Mouse (Mus musculus): ENCODE data around the gene Adap2. TPM values are rescaled to one million over a fixed set of nuclear protein-coding genes. Genes with fewer than 3 reads are reported as not detected.

Adap2 gene
- polyA plus RNA-seq, 1 experiment = 0.05 TPM

GRCm38 (mm10) chr11:80135954-80136683 is 17.8 kb upstream of the Adap2 start:
- H3K79me2 ChIP-seq (ENCODE audit: control insufficient read depth, insufficient read depth) = no peaks in the 10 kb centered on the region
- H3K36me3 ChIP-seq (ENCODE audit: control insufficient read depth, insufficient read depth) = peaks cover 9% of the 10 kb centered on the region
- H3ac ChIP-seq (ENCODE audit: control insufficient read depth, insufficient read length) = no peak overlapping the region
- no peaks in the 10 kb centered on the region for H3K27me3 ChIP-seq (ENCODE audit: control insufficient read depth, insufficient read depth, insufficient read length)
- H3K4me2 ChIP-seq (ENCODE audit: low read depth) = no peak overlapping the region
- no peak for TF ChIP-seq CEBPB (IDR thresholded peaks at IDR 0.05; ENCODE audit: insufficient read depth, poor library complexity, severe bottlenecking)
- no peak for TF ChIP-seq POLR2AphosphoS2 (IDR thresholded peaks at IDR 0.05; ENCODE audit: insufficient read length, low read depth)
- no peak for TF ChIP-seq USF1 (IDR thresholded peaks at IDR 0.05; ENCODE audit: low read depth)
- no peak for TF ChIP-seq MYOD1 (IDR thresholded peaks at IDR 0.05; ENCODE audit: control insufficient read depth in 1 of 3, insufficient read length in 2 of 3, low read depth in 2 of 3)
- TF ChIP-seq TCF12 (IDR thresholded peaks at IDR 0.05; ENCODE audit: insufficient read depth, poor library complexity, severe bottlenecking) = no peak
- no peak for TF ChIP-seq SRF (IDR thresholded peaks at IDR 0.05; ENCODE audit: control insufficient read depth, insufficient read length, low read depth)
- TF ChIP-seq MYOG (IDR thresholded peaks at IDR 0.05; ENCODE audit: control insufficient read depth in 1 of 3, insufficient read depth in 1 of 3, insufficient read length in 2 of 3, low read depth in 2 of 3) = no peak
- no peak for TF ChIP-seq POLR2A (IDR thresholded peaks at IDR 0.05; ENCODE audit: insufficient read length, low read depth)
- TF ChIP-seq TCF3 (IDR thresholded peaks at IDR 0.05; ENCODE audit: insufficient read length, low read depth) = no peak
- H3K4me3 ChIP-seq = no peak overlapping the region

GRCm38 (mm10) chr11:80136786-80137185 is 17.1 kb upstream of the Adap2 start:
- Histone ChIP-seq H3K4me3 (no peak overlapping the region), H3K27me3 (ENCODE audit: control insufficient read depth, insufficient read depth, insufficient read length) (no peaks in the 10 kb centered on the region), H3K79me2 (ENCODE audit: control insufficient read depth, insufficient read depth) (peaks cover 6% of the 10 kb centered on the region), H3K4me2 (ENCODE audit: low read depth) (no peak overlapping the region), H3K36me3 (ENCODE audit: control insufficient read depth, insufficient read depth) (peaks cover 9% of the 10 kb centered on the region), H3ac (ENCODE audit: control insufficient read depth, insufficient read length) (no peak overlapping the region)
- TF ChIP-seq TCF12 (IDR thresholded peaks at IDR 0.05; ENCODE audit: insufficient read depth, poor library complexity, severe bottlenecking) (no peak), E2F4 (IDR thresholded peaks at IDR 0.05; ENCODE audit: insufficient read depth) (no peak), MAX (IDR thresholded peaks at IDR 0.05; ENCODE audit: low read depth) (no peak), MYOG (IDR thresholded peaks at IDR 0.05; ENCODE audit: control insufficient read depth in 1 of 3, insufficient read depth in 1 of 3, insufficient read length in 2 of 3, low read depth in 2 of 3) (no peak), POLR2A (IDR thresholded peaks at IDR 0.05; ENCODE audit: insufficient read length, low read depth) (no peak), REST (IDR thresholded peaks at IDR 0.05; ENCODE audit: insufficient read depth, insufficient read length) (no peak), SRF (IDR thresholded peaks at IDR 0.05; ENCODE audit: control insufficient read depth, insufficient read length, low read depth) (no peak), MYOD1 (IDR thresholded peaks at IDR 0.05; ENCODE audit: control insufficient read depth in 1 of 3, insufficient read length in 2 of 3, low read depth in 2 of 3) (no peak), CEBPB (IDR thresholded peaks at IDR 0.05; ENCODE audit: insufficient read depth, poor library complexity, severe bottlenecking) (no peak), POLR2AphosphoS2 (IDR thresholded peaks at IDR 0.05; ENCODE audit: insufficient read length, low read depth) (no peak), TCF3 (IDR thresholded peaks at IDR 0.05; ENCODE audit: insufficient read length, low read depth) (no peak), USF1 (IDR thresholded peaks at IDR 0.05; ENCODE audit: low read depth) (no peak)

GRCm38 (mm10) chr11:80137773-80138172 is 16.1 kb upstream of the Adap2 start:
- Histone ChIP-seq H3K27me3 (ENCODE audit: control insufficient read depth, insufficient read depth, insufficient read length) (no peaks in the 10 kb centered on the region), H3K36me3 (ENCODE audit: control insufficient read depth, insufficient read depth) (peaks cover 9% of the 10 kb centered on the region), H3K79me2 (ENCODE audit: control insufficient read depth, insufficient read depth) (peaks cover 7% of the 10 kb centered on the region), H3ac (ENCODE audit: control insufficient read depth, insufficient read length) (no peak overlapping the region), H3K4me3 (no peak overlapping the region), H3K4me2 (ENCODE audit: low read depth) (no peak overlapping the region)
- TF ChIP-seq MYOG (IDR thresholded peaks at IDR 0.05; ENCODE audit: control insufficient read depth in 1 of 3, insufficient read depth in 1 of 3, insufficient read length in 2 of 3, low read depth in 2 of 3) = no peak
- no peak for TF ChIP-seq E2F4 (IDR thresholded peaks at IDR 0.05; ENCODE audit: insufficient read depth)
- TF ChIP-seq POLR2AphosphoS2 (IDR thresholded peaks at IDR 0.05; ENCODE audit: insufficient read length, low read depth) = no peak
- TF ChIP-seq TCF3 (IDR thresholded peaks at IDR 0.05; ENCODE audit: insufficient read length, low read depth) = no peak
- no peak for TF ChIP-seq REST (IDR thresholded peaks at IDR 0.05; ENCODE audit: insufficient read depth, insufficient read length)
- no peak for TF ChIP-seq MAX (IDR thresholded peaks at IDR 0.05; ENCODE audit: low read depth)
- TF ChIP-seq USF1 (IDR thresholded peaks at IDR 0.05; ENCODE audit: low read depth) = no peak
- TF ChIP-seq TCF12 (IDR thresholded peaks at IDR 0.05; ENCODE audit: insufficient read depth, poor library complexity, severe bottlenecking) = no peak
- TF ChIP-seq CEBPB (IDR thresholded peaks at IDR 0.05; ENCODE audit: insufficient read depth, poor library complexity, severe bottlenecking) = no peak
- no peak for TF ChIP-seq POLR2A (IDR thresholded peaks at IDR 0.05; ENCODE audit: insufficient read length, low read depth)
- no peak for TF ChIP-seq MYOD1 (IDR thresholded peaks at IDR 0.05; ENCODE audit: control insufficient read depth in 1 of 3, insufficient read length in 2 of 3, low read depth in 2 of 3)
- no peak for TF ChIP-seq SRF (IDR thresholded peaks at IDR 0.05; ENCODE audit: control insufficient read depth, insufficient read length, low read depth)

- Histone ChIP-seq H3K27me3 (ENCODE audit: control insufficient read depth, insufficient read depth, insufficient read length) (no peaks in the 10 kb centered on the region), H3K4me2 (ENCODE audit: low read depth) (peak within 1 kb of the TSS; percentile 93), H3K36me3 (ENCODE audit: control insufficient read depth, insufficient read depth) (peaks cover under 1% of the 10 kb centered on the region), H3K4me3 (peak within 1 kb of the TSS; percentile 77), H3ac (ENCODE audit: control insufficient read depth, insufficient read length) (peak within 1 kb of the TSS; percentile 21), H3K79me2 (ENCODE audit: control insufficient read depth, insufficient read depth) (peaks cover 7% of the 10 kb centered on the region)
- TF ChIP-seq E2F4 (IDR thresholded peaks at IDR 0.05; ENCODE audit: insufficient read depth) = no peak
- 0 out of 2 replicates have a peak, but pooled peaks have one; percentile 7 for TF ChIP-seq CEBPB (IDR thresholded peaks at IDR 0.05; ENCODE audit: insufficient read depth, poor library complexity, severe bottlenecking)
- peak; percentile 89 for TF ChIP-seq POLR2A (IDR thresholded peaks at IDR 0.05; ENCODE audit: insufficient read length, low read depth)
- TF ChIP-seq SRF (IDR thresholded peaks at IDR 0.05; ENCODE audit: control insufficient read depth, insufficient read length, low read depth) = no peak
- peak; percentile 64 for TF ChIP-seq MAX (IDR thresholded peaks at IDR 0.05; ENCODE audit: low read depth)
- peak; percentile 3 for TF ChIP-seq REST (IDR thresholded peaks at IDR 0.05; ENCODE audit: insufficient read depth, insufficient read length)
- peak; percentile 89 for TF ChIP-seq POLR2AphosphoS2 (IDR thresholded peaks at IDR 0.05; ENCODE audit: insufficient read length, low read depth)
- no peak for TF ChIP-seq USF1 (IDR thresholded peaks at IDR 0.05; ENCODE audit: low read depth)
These were observed 11.9 kb upstream of the Adap2 start, which contains the start of gene Tefm for GRCm38 (mm10) chr11:80141825-80142521. TSS of gene Tefm (minus strand) at chr11:80142175.
